Mouse (Mus musculus) myocyte (in vitro differentiated cells): ENCODE measurements at regions not wholly inside any gene's neighbourhood (a gene's known extent, or its start where the extent isn't known, plus 50 kb on each side); places are given as distances from the start of the nearest gene placed in this dataset.

ENCODE experiments used
- H3K27me3 ChIP-seq: one replicate; pipeline ENCODE4 v1.6.1; 2011; ENCODE audit not compliant: control insufficient read depth, insufficient read depth, insufficient read length
- H3K36me3 ChIP-seq: one replicate; pipeline ENCODE4 v1.6.1; 2011; ENCODE audit not compliant: control insufficient read depth, insufficient read depth
- H3K4me2 ChIP-seq: one replicate; pipeline ENCODE4 v1.6.1; 2011; ENCODE audit warnings: low read depth, control low read depth
- H3K4me3 ChIP-seq: one replicate; pipeline ENCODE4 v1.5.1; 2011; ENCODE audit warnings: mild to moderate bottlenecking, control low read depth, moderate library complexity
- H3K79me2 ChIP-seq: one replicate; pipeline ENCODE4 v1.6.1; 2011; ENCODE audit not compliant: control insufficient read depth, insufficient read depth
- H3ac ChIP-seq: one replicate; pipeline ENCODE4 v1.6.1; 2011; ENCODE audit not compliant: control insufficient read depth, insufficient read length
- CEBPB ChIP-seq: IDR thresholded peaks from 2 replicates; pipeline ENCODE4 v1.6.1; 2011; ENCODE audit warnings: mild to moderate bottlenecking, moderate library complexity; ENCODE audit not compliant: poor library complexity, insufficient read depth, severe bottlenecking
- E2F4 ChIP-seq: IDR thresholded peaks from one replicate; pipeline ENCODE4 v1.6.1; 2011; ENCODE audit warnings: mild to moderate bottlenecking, control low read depth, moderate library complexity; ENCODE audit not compliant: insufficient read depth
- MAX ChIP-seq: IDR thresholded peaks from one replicate; pipeline ENCODE4 v1.6.1; 2011; ENCODE audit warnings: low read depth, mild to moderate bottlenecking, control low read depth
- MYOD1 ChIP-seq, 3 experiments: IDR thresholded peaks; one replicate each; pipeline ENCODE4 v1.6.1; 2011; ENCODE audit warnings: control low read depth in 2 of 3, low read depth in 2 of 3, mild to moderate bottlenecking in 2 of 3, moderate library complexity in 1 of 3; ENCODE audit not compliant: insufficient read length in 2 of 3, control insufficient read depth in 1 of 3
- MYOG ChIP-seq, 3 experiments: IDR thresholded peaks; one replicate each; pipeline ENCODE4 v1.6.1; 2011; ENCODE audit warnings: control low read depth in 2 of 3, low read depth in 2 of 3, mild to moderate bottlenecking in 2 of 3; ENCODE audit not compliant: insufficient read length in 2 of 3, control insufficient read depth in 1 of 3, insufficient read depth in 1 of 3
- POLR2A ChIP-seq: IDR thresholded peaks from one replicate; pipeline ENCODE4 v1.6.1; 2011; ENCODE audit warnings: low read depth, mild to moderate bottlenecking, control low read depth, moderate library complexity; ENCODE audit not compliant: insufficient read length
- POLR2AphosphoS2 ChIP-seq: IDR thresholded peaks from one replicate; pipeline ENCODE4 v1.6.1; 2011; ENCODE audit warnings: low read depth, control low read depth; ENCODE audit not compliant: insufficient read length
- REST ChIP-seq: IDR thresholded peaks from one replicate; pipeline ENCODE4 v1.6.1; 2011; ENCODE audit warnings: mild to moderate bottlenecking, control low read depth, moderate library complexity; ENCODE audit not compliant: insufficient read depth, insufficient read length
- SRF ChIP-seq: IDR thresholded peaks from one replicate; pipeline ENCODE4 v1.6.1; 2011; ENCODE audit warnings: low read depth; ENCODE audit not compliant: control insufficient read depth, insufficient read length
- TCF12 ChIP-seq: IDR thresholded peaks from one replicate; pipeline ENCODE4 v1.6.1; 2011; ENCODE audit warnings: mild to moderate bottlenecking, control low read depth; ENCODE audit not compliant: poor library complexity, insufficient read depth, severe bottlenecking
- TCF3 ChIP-seq: IDR thresholded peaks from one replicate; pipeline ENCODE4 v1.6.1; 2011; ENCODE audit warnings: low read depth, control low read depth; ENCODE audit not compliant: insufficient read length
- USF1 ChIP-seq: IDR thresholded peaks from one replicate; pipeline ENCODE4 v1.6.1; 2011; ENCODE audit warnings: low read depth, mild to moderate bottlenecking, control low read depth, moderate library complexity

GRCm38 (mm10) chr17:93460409-93460808 lies 261.6 kb downstream of the Adcyap1 start:
- Histone ChIP-seq H3K4me3 (no peak overlapping the region), H3ac (no peak overlapping the region), H3K36me3 (no peaks in the 10 kb centered on the region), H3K79me2 (no peaks in the 10 kb centered on the region), H3K27me3 (no peaks in the 10 kb centered on the region), H3K4me2 (no peak overlapping the region)
- TF ChIP-seq CEBPB, result no peak
- TF ChIP-seq POLR2A, result no peak
- no peak for TF ChIP-seq USF1
- no peak for TF ChIP-seq MYOD1 (IDR thresholded peaks at IDR 0.05; ENCODE audit: control insufficient read depth in 1 of 3, insufficient read length in 2 of 3, low read depth in 2 of 3)
- no peak for TF ChIP-seq TCF3
- TF ChIP-seq E2F4, result no peak
- no peak for TF ChIP-seq POLR2AphosphoS2
- TF ChIP-seq TCF12, result no peak
- TF ChIP-seq MYOG (IDR thresholded peaks at IDR 0.05; ENCODE audit: control insufficient read depth in 1 of 3, insufficient read depth in 1 of 3, insufficient read length in 2 of 3, low read depth in 2 of 3), result no peak
- no peak for TF ChIP-seq REST
- TF ChIP-seq MAX, result no peak
- no peak for TF ChIP-seq SRF

- H3ac ChIP-seq, result no peak overlapping the region
- no peaks in the 10 kb centered on the region for H3K79me2 ChIP-seq
- no peaks in the 10 kb centered on the region for H3K36me3 ChIP-seq
- TF ChIP-seq E2F4 (no peak), MYOG (IDR thresholded peaks at IDR 0.05; ENCODE audit: control insufficient read depth in 1 of 3, insufficient read depth in 1 of 3, insufficient read length in 2 of 3, low read depth in 2 of 3) (no peak), POLR2AphosphoS2 (no peak), REST (no peak), MAX (no peak), TCF3 (no peak), SRF (no peak), CEBPB (no peak), MYOD1 (IDR thresholded peaks at IDR 0.05; ENCODE audit: control insufficient read depth in 1 of 3, insufficient read length in 2 of 3, low read depth in 2 of 3) (no peak), TCF12 (no peak), USF1 (no peak), POLR2A (no peak)
- H3K4me3 ChIP-seq, result no peak overlapping the region
- no peak overlapping the region for H3K4me2 ChIP-seq
- no peaks in the 10 kb centered on the region for H3K27me3 ChIP-seq
These were observed 264.9 kb downstream of the Adcyap1 start for GRCm38 (mm10) chr17:93463621-93464211.

- Histone ChIP-seq H3K27me3 (no peaks in the 10 kb centered on the region), H3ac (no peak overlapping the region), H3K4me2 (no peak overlapping the region), H3K36me3 (no peaks in the 10 kb centered on the region), H3K79me2 (no peaks in the 10 kb centered on the region), H3K4me3 (no peak overlapping the region)
- TF ChIP-seq MYOG (IDR thresholded peaks at IDR 0.05; ENCODE audit: control insufficient read depth in 1 of 3, insufficient read depth in 1 of 3, insufficient read length in 2 of 3, low read depth in 2 of 3), result no peak
- no peak for TF ChIP-seq MAX
- no peak for TF ChIP-seq MYOD1 (IDR thresholded peaks at IDR 0.05; ENCODE audit: control insufficient read depth in 1 of 3, insufficient read length in 2 of 3, low read depth in 2 of 3)
- TF ChIP-seq POLR2A, result no peak
- no peak for TF ChIP-seq TCF12
- TF ChIP-seq USF1, result no peak
- TF ChIP-seq CEBPB, result no peak
- no peak for TF ChIP-seq REST
- no peak for TF ChIP-seq TCF3
- no peak for TF ChIP-seq SRF
- TF ChIP-seq E2F4, result no peak
- TF ChIP-seq POLR2AphosphoS2, result no peak
These were observed 283.6 kb downstream of the Adcyap1 start for GRCm38 (mm10) chr17:93482378-93482777.

GRCm38 (mm10) chr17:93484540-93484939 lies 285.7 kb downstream of the Adcyap1 start:
- H3K36me3 ChIP-seq, result no peaks in the 10 kb centered on the region
- no peak overlapping the region for H3K4me2 ChIP-seq
- H3ac ChIP-seq, result no peak overlapping the region
- TF ChIP-seq REST (no peak), TCF3 (no peak), MYOG (IDR thresholded peaks at IDR 0.05; ENCODE audit: control insufficient read depth in 1 of 3, insufficient read depth in 1 of 3, insufficient read length in 2 of 3, low read depth in 2 of 3) (no peak), MAX (no peak), MYOD1 (IDR thresholded peaks at IDR 0.05; ENCODE audit: control insufficient read depth in 1 of 3, insufficient read length in 2 of 3, low read depth in 2 of 3) (no peak), USF1 (no peak), CEBPB (no peak), POLR2A (no peak), SRF (no peak)
- no peak overlapping the region for H3K4me3 ChIP-seq
- H3K27me3 ChIP-seq, result no peaks in the 10 kb centered on the region
- H3K79me2 ChIP-seq, result no peaks in the 10 kb centered on the region

- H3K4me3 ChIP-seq, result no peak overlapping the region
- H3ac ChIP-seq, result no peak overlapping the region
- no peaks in the 10 kb centered on the region for H3K36me3 ChIP-seq
- H3K79me2 ChIP-seq, result no peaks in the 10 kb centered on the region
- TF ChIP-seq MAX (no peak), POLR2A (no peak), SRF (no peak), TCF12 (no peak), MYOG (IDR thresholded peaks at IDR 0.05; ENCODE audit: control insufficient read depth in 1 of 3, insufficient read depth in 1 of 3, insufficient read length in 2 of 3, low read depth in 2 of 3) (no peak), CEBPB (no peak), E2F4 (no peak), USF1 (no peak), TCF3 (no peak), REST (no peak), MYOD1 (IDR thresholded peaks at IDR 0.05; ENCODE audit: control insufficient read depth in 1 of 3, insufficient read length in 2 of 3, low read depth in 2 of 3) (no peak), POLR2AphosphoS2 (no peak)
- no peaks in the 10 kb centered on the region for H3K27me3 ChIP-seq
- H3K4me2 ChIP-seq, result no peak overlapping the region
These were observed 287.6 kb downstream of the Adcyap1 start for GRCm38 (mm10) chr17:93486442-93486841.
